Mouse (Mus musculus): Measurements from ENCODE around the gene A4galt. TPM values are rescaled to one million over a fixed set of nuclear protein-coding genes. Genes with fewer than 3 reads are reported as not detected.

Gene A4galt
- total RNA-seq (2014; rRNA removed) (7.1 and 14.8 TPM in 2 replicates), polyA plus RNA-seq (2015; fragmentation: Nextera tagmentation; extraction: Ambion mirVana) (6.7 and 7.1 TPM in 2 replicates)

DNA sequence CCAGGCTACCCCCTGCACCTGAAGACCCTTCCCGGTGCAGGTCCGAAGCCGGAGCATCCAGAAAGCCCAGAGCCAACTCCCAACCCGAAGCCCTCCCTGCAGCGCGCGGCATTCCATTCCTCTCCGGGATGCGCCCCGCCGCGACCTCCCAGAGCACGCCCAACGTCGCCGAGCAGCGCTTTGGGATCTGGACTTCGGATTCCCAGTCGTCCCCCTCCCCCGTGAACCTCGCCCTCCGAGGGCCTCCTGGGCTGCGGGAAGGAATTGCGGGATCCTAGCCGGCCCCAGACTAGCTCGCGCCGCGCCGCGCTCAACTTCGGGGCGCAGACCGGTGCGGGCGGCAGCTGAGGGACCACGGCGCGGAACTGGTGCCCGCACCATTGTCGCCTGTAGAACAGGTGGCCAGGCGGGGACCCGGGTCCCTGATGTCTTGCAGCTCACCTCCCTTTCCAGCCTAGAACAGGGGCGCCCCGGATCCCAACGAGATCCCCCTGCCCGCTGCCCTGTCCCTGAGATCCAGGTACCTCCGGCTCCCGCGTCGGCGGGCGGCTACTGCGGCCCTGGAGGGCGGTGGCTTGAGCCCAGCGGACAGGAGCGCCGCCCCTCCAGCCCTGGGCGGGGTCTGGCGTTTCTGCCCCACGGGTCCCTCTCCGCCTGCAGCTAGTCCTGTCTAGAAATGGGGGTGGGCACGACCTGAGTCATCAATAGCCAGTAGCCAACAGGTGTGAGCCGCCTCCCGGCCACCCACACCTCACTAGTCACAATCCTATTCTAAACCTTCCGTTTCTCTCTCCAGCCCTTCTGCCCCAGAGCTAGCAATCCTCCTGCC is at the start of gene A4galt:
Gene A4galt (minus strand): TSS at position 599 of the 829 bp plus-strand sequence.
- H3K36me3 ChIP-seq (ENCODE audit: insufficient read depth, low read length) = no peaks in the 10 kb centered on the region
- H3K4me3 ChIP-seq (ENCODE audit: low read length) = peak within 1 kb of the TSS; percentile 53
- DNase-seq (ENCODE audit: low spot score) (no peak), ATAC-seq (no peak)
- 3% methylated on average over 64 of the region's 66 CpGs for WGBS
- H3K9ac ChIP-seq (replicated peaks; ENCODE audit: low read length) = peak within 1 kb of the TSS; percentile 48
- peaks cover 22% of the 10 kb centered on the region; the same call in 1 of the 2 replicates for H3K27me3 ChIP-seq (ENCODE audit: insufficient read depth, low read length)
- no peaks in the 10 kb centered on the region for H3K4me1 ChIP-seq (ENCODE audit: insufficient read depth, low read length)
- no peaks in the 10 kb centered on the region for H3K9me3 ChIP-seq (ENCODE audit: low read length)
- no peak within 1 kb of the TSS; the same call in 1 of the 2 replicates for H3K27ac ChIP-seq
- TF ChIP-seq CTCF (IDR thresholded peaks at IDR 0.05; ENCODE audit: low read depth) = no peak
- peak within 1 kb of the TSS; percentile 91 for H3K4me2 ChIP-seq (ENCODE audit: low read depth, low read length)

DNA sequence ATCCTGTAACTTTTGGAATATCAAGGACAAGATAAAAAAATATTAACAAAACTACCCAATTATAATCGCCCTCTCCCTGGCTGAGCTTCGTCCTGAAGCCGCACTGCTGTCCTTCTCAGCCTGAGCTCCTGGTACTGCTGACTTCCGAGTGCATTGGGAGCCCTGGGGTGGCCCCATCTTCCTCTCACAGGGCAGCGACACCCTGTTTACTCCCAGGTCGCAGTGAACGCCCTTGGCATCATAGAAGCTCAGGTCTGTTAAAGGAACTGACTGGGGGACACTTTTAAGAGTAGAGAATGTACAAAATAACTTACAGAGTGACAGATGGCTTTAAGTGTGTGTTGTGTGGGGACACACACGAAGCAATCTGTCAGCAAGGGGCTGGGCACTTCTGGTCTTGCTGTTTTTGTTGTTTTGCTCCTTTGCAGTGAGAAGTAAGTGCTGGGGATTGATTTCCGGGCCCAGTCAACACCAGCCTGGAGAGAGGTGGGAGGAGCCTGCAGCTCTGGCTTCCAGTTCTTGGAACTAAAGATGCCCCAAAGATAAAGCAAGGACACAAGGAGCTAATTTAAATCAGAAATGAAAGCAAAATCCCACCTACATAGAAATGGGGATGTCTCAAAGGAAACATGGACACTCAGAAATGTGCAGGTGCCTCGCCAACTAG is 48.5 kb upstream of the A4galt start:
- no peak for TF ChIP-seq CTCF (IDR thresholded peaks at IDR 0.05; ENCODE audit: low read depth)
- Histone ChIP-seq H3K27ac (no peak overlapping the region), H3K4me2 (ENCODE audit: low read depth, low read length) (no peak overlapping the region), H3K36me3 (ENCODE audit: insufficient read depth, low read length) (no peaks in the 10 kb centered on the region; the same call in 1 of the 2 replicates), H3K4me3 (ENCODE audit: low read length) (no peak overlapping the region), H3K9ac (replicated peaks; ENCODE audit: low read length) (no peak overlapping the region), H3K4me1 (ENCODE audit: insufficient read depth, low read length) (no peaks in the 10 kb centered on the region; the same call in 1 of the 2 replicates), H3K27me3 (ENCODE audit: insufficient read depth, low read length) (no peaks in the 10 kb centered on the region), H3K9me3 (ENCODE audit: low read length) (no peaks in the 10 kb centered on the region)
- 59% methylated on average over 10 of the region's 10 CpGs for WGBS
- no peak for ATAC-seq
- no peak for DNase-seq (ENCODE audit: low spot score)

DNA sequence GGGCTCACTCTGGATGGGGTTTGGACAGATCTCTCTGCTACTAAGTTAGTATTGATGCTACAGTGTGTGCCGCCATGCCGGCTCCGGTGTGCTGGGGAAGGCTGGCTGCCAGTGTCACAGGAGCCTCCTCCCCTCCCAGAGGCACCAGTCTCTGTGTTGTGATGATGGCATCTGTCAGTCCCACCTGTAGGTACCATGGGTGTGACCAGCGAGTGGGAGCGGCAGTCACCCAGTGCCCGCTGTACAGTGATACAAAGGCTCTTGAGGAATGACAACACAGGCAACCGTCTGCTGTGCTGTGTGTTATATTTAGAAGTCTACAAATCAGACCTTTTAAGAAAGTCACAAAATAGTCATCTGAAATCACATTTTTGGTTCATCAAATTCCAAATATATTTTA is 47.9 kb upstream of the A4galt start:
- no peak for TF ChIP-seq CTCF (IDR thresholded peaks at IDR 0.05; ENCODE audit: low read depth)
- no peak overlapping the region for H3K27ac ChIP-seq
- no peaks in the 10 kb centered on the region; the same call in 1 of the 2 replicates for H3K36me3 ChIP-seq (ENCODE audit: insufficient read depth, low read length)
- no peak overlapping the region for H3K9ac ChIP-seq (replicated peaks; ENCODE audit: low read length)
- no peaks in the 10 kb centered on the region for H3K27me3 ChIP-seq (ENCODE audit: insufficient read depth, low read length)
- WGBS = 93% methylated on average over 7 of the region's 7 CpGs
- DNase-seq (ENCODE audit: low spot score) (no peak), ATAC-seq (no peak)
- no peaks in the 10 kb centered on the region for H3K9me3 ChIP-seq (ENCODE audit: low read length)
- no peaks in the 10 kb centered on the region; the same call in 1 of the 2 replicates for H3K4me1 ChIP-seq (ENCODE audit: insufficient read depth, low read length)
- H3K4me2 ChIP-seq (ENCODE audit: low read depth, low read length) = no peak overlapping the region
- H3K4me3 ChIP-seq (ENCODE audit: low read length) = no peak overlapping the region

DNA sequence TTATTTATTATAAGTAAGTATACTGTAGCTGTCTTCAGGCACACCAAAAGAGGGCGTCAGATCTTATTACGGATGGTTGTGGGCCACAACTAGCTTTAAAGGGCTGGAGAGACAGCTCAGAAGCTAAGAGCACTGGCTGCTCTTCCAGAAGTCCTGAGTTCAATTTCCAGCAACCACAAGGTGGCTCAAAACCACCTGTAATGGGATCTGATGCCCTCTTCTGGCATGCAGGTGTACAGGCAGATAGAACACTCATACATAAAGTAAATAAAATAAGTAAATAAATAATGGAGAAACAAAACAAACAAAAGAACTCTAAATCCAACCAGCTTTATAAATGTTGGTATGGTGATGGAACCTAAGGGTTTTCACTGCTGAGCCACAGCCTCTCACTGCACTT is 47.2 kb upstream of the A4galt start:
- no peaks in the 10 kb centered on the region; the same call in 1 of the 2 replicates for H3K36me3 ChIP-seq (ENCODE audit: insufficient read depth, low read length)
- no peaks in the 10 kb centered on the region for H3K9me3 ChIP-seq (ENCODE audit: low read length)
- H3K27ac ChIP-seq = no peak overlapping the region
- H3K27me3 ChIP-seq (ENCODE audit: insufficient read depth, low read length) = no peaks in the 10 kb centered on the region
- no peaks in the 10 kb centered on the region; the same call in 1 of the 2 replicates for H3K4me1 ChIP-seq (ENCODE audit: insufficient read depth, low read length)
- H3K4me2 ChIP-seq (ENCODE audit: low read depth, low read length) = no peak overlapping the region
- H3K9ac ChIP-seq (replicated peaks; ENCODE audit: low read length) = no peak overlapping the region
- ATAC-seq (no peak), DNase-seq (ENCODE audit: low spot score) (no peak)
- 82% methylated on average over 2 of the region's 2 CpGs for WGBS
- peak; percentile 35 for TF ChIP-seq CTCF (IDR thresholded peaks at IDR 0.05; ENCODE audit: low read depth)
- no peak overlapping the region for H3K4me3 ChIP-seq (ENCODE audit: low read length)

DNA sequence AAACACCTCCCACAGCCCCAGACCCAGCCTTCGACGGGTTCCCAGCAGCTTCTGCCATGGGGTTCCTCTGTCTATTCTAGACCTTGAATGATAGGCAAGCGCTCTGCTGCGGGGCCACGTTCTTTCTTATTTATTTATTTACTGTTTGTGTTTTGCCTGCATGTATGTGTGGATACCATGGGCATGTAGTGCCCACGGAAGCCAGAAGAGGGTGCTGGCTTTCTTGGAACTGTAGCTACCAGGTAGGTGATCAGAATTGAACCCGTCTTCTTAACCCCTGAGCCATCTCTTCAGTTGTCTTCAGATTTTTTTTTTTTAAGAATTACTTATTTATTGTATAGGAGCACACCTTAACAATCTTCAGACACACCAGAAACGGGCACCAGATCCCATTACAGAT is 46.7 kb upstream of the A4galt start:
- Histone ChIP-seq H3K27me3 (ENCODE audit: insufficient read depth, low read length) (no peaks in the 10 kb centered on the region), H3K4me1 (ENCODE audit: insufficient read depth, low read length) (no peaks in the 10 kb centered on the region), H3K4me3 (ENCODE audit: low read length) (no peak overlapping the region), H3K9ac (replicated peaks; ENCODE audit: low read length) (no peak overlapping the region), H3K36me3 (ENCODE audit: insufficient read depth, low read length) (no peaks in the 10 kb centered on the region; the same call in 1 of the 2 replicates), H3K9me3 (ENCODE audit: low read length) (no peaks in the 10 kb centered on the region), H3K4me2 (ENCODE audit: low read depth, low read length) (no peak overlapping the region), H3K27ac (no peak overlapping the region)
- DNase-seq (ENCODE audit: low spot score) (no peak), ATAC-seq (no peak)
- 0 out of 2 replicates have a peak, but pooled peaks have one; percentile 20 for TF ChIP-seq CTCF (IDR thresholded peaks at IDR 0.05; ENCODE audit: low read depth)
- WGBS = 84% methylated on average over 8 of the region's 8 CpGs

DNA sequence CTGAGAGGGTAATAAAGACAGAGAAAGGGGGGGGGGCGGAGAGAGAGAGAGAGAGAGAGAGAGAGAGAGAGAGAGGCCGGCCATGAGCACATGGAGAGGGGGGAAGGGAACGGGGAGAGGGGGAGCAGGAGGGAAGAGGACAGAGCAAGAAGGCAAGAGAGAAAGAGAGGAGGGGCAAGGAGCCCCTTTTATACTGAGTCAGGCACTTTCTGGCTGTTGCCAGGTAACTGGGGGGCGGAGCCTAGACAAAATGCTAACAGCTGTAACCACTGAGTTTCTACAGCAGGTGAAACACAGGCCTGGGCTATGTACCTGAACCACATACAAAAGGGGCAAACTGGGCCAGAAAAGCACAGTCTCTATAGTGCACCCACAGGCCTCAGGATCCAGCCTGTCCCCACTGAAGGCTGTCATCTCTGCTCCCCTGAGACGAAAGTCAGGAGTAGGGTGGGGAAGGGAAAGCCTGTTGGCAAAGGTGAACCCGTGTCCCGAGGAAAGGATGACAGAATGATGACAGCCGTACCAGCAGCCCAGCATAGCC is 45.3 kb upstream of the A4galt start:
- no peak overlapping the region for H3K4me3 ChIP-seq (ENCODE audit: low read length)
- no peaks in the 10 kb centered on the region for H3K9me3 ChIP-seq (ENCODE audit: low read length)
- no peaks in the 10 kb centered on the region for H3K27me3 ChIP-seq (ENCODE audit: insufficient read depth, low read length)
- no peaks in the 10 kb centered on the region for H3K36me3 ChIP-seq (ENCODE audit: insufficient read depth, low read length)
- WGBS = 53% methylated on average over 6 of the region's 8 CpGs
- DNase-seq (ENCODE audit: low spot score) (peak; percentile 39), ATAC-seq (peak; percentile 71)
- no peak overlapping the region for H3K9ac ChIP-seq (replicated peaks; ENCODE audit: low read length)
- no peak overlapping the region for H3K4me2 ChIP-seq (ENCODE audit: low read depth, low read length)
- TF ChIP-seq CTCF (IDR thresholded peaks at IDR 0.05; ENCODE audit: low read depth) = no peak
- H3K27ac ChIP-seq = no peak overlapping the region; the same call in 1 of the 2 replicates
- no peaks in the 10 kb centered on the region for H3K4me1 ChIP-seq (ENCODE audit: insufficient read depth, low read length)

Measured in hindbrain, postnatal 0 days (tissue).